23 mouse cellular contexts compared by ENCODE assay signal in genomic region chr9:65297056-65297455, GRCm38 (mm10). TPM values are rescaled to one million over a fixed set of nuclear protein-coding genes. Genes with fewer than 3 reads are reported as not detected.
"Had no signal": no experiment of that assay in that cellular context is flagged by ENCODE, and none has a peak within 500 bp of the region (broad histone marks: within the 10 kb centered on the region; RNA-seq: fewer than 3 reads in every experiment).

No protein-coding gene starts in this region.

- H3K9ac ChIP-seq: forebrain, postnatal 0 days; heart, embryonic 13.5 days; heart, embryonic 15.5 days; hindbrain, embryonic 13.5 days; hindbrain, embryonic 15.5 days; kidney, embryonic 15.5 days; limb, embryonic 13.5 days; limb, embryonic 15.5 days; liver, embryonic 15.5 days had no signal

- H3K4me2 ChIP-seq: heart, embryonic 13.5 days; heart, embryonic 15.5 days; hindbrain, embryonic 13.5 days; hindbrain, embryonic 15.5 days; kidney, embryonic 15.5 days; limb, embryonic 13.5 days; limb, embryonic 15.5 days; liver, embryonic 13.5 days; liver, embryonic 15.5 days had no signal

- H3K27me3 ChIP-seq: heart, embryonic 13.5 days; heart, embryonic 15.5 days; hindbrain, embryonic 13.5 days; hindbrain, embryonic 15.5 days; kidney, embryonic 15.5 days; limb, embryonic 13.5 days; limb, embryonic 15.5 days; liver, embryonic 13.5 days; liver, embryonic 15.5 days had no signal

- H3K27ac ChIP-seq: heart, embryonic 10.5 days; heart, embryonic 13.5 days; heart, embryonic 15.5 days; hindbrain, embryonic 13.5 days; hindbrain, embryonic 15.5 days; hindbrain, postnatal 0 days; kidney, embryonic 15.5 days; limb, embryonic 13.5 days; limb, embryonic 15.5 days; liver, embryonic 13.5 days; liver, embryonic 15.5 days had no signal

- H3K4me3 ChIP-seq: heart, embryonic 10.5 days; heart, embryonic 13.5 days; heart, embryonic 15.5 days; hindbrain, embryonic 13.5 days; hindbrain, embryonic 15.5 days; kidney, embryonic 15.5 days; limb, embryonic 13.5 days; limb, embryonic 15.5 days; liver, embryonic 13.5 days; liver, embryonic 15.5 days had no signal

- DNase-seq: forebrain, postnatal 0 days; gastrocnemius, postnatal 14 days; gastrocnemius, postnatal 36 days; heart, adult 18-20 months; heart, postnatal 14 days; heart, postnatal 36 days; kidney, adult 11 months; kidney, postnatal 10 days; layer of hippocampus, adult 9-11 months; layer of hippocampus, postnatal 36 days; left cerebral cortex, postnatal 4 days; liver, embryonic 13.5 days had no signal

- ATAC-seq: forebrain, postnatal 0 days; hindbrain, postnatal 0 days; intestine, embryonic 16.5 days had no signal

- H3K9me3 ChIP-seq: heart, embryonic 10.5 days; heart, embryonic 13.5 days; heart, embryonic 15.5 days; hindbrain, embryonic 13.5 days; hindbrain, embryonic 15.5 days; kidney, embryonic 15.5 days; limb, embryonic 13.5 days; limb, embryonic 15.5 days; liver, embryonic 13.5 days; liver, embryonic 15.5 days had no signal

RNA-seq across cellular contexts. Expression of gene Cilp, which starts 32.1 kb away (rescaled TPM):
- polyA plus RNA-seq: heart, embryonic 10.5 days; heart, embryonic 13.5 days had no signal
